Mouse (Mus musculus): ENCODE results near the gene Siglecg. TPM values are rescaled to one million over a fixed set of nuclear protein-coding genes. Genes with fewer than 3 reads are reported as not detected.

Gene Siglecg
- polyA plus RNA-seq, 1 experiment = not detected

GRCm38 (mm10) chr7:43453599-43454355 lies 45.8 kb downstream of the Siglecg start:
- Histone ChIP-seq H3K4me3 (ENCODE audit: insufficient read depth, low read length) (no peak overlapping the region), H3K27ac (ENCODE audit: insufficient read depth, low read depth, low read length) (no peak overlapping the region), H3K4me1 (ENCODE audit: control insufficient read depth, insufficient read depth, low read length) (no peaks in the 10 kb centered on the region)
- TF ChIP-seq POLR2A (IDR thresholded peaks at IDR 0.05; ENCODE audit: borderline replicate concordance, low read depth, low read length) (no peak), CTCF (IDR thresholded peaks at IDR 0.05; ENCODE audit: low read depth, low read length) (no peak)

DNA sequence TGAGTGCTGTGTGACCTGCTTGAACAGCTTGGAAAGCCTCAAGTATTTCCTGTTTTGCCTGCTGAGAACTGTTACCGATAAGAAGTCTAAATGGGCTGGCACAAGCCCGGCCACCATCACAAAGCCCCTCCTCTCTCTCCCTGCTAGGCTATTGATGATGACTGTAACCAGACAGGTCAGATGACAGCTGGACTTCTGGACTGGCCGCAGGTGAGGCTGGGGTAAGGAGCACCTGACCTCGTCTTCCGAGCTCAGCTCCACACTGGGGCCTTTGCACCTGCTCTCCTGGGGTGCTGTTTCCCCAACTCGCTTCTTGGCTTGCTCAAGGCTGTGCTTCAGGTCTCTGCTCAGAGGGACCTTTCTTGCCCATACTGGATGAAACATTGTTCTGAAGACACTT lies 46.4 kb downstream of the Siglecg start:
- Histone ChIP-seq H3K4me1 (ENCODE audit: control insufficient read depth, insufficient read depth, low read length) (no peaks in the 10 kb centered on the region), H3K4me3 (ENCODE audit: insufficient read depth, low read length) (no peak overlapping the region), H3K27ac (ENCODE audit: insufficient read depth, low read depth, low read length) (no peak overlapping the region)
- TF ChIP-seq CTCF (IDR thresholded peaks at IDR 0.05; ENCODE audit: low read depth, low read length) (no peak), POLR2A (IDR thresholded peaks at IDR 0.05; ENCODE audit: borderline replicate concordance, low read depth, low read length) (no peak)

- Histone ChIP-seq H3K4me1 (ENCODE audit: control insufficient read depth, insufficient read depth, low read length) (no peaks in the 10 kb centered on the region), H3K4me3 (ENCODE audit: insufficient read depth, low read length) (no peak within 1 kb of the TSS), H3K27ac (ENCODE audit: insufficient read depth, low read depth, low read length) (no peak within 1 kb of the TSS)
- TF ChIP-seq CTCF (IDR thresholded peaks at IDR 0.05; ENCODE audit: low read depth, low read length) (no peak), POLR2A (IDR thresholded peaks at IDR 0.05; ENCODE audit: borderline replicate concordance, low read depth, low read length) (no peak)
Measured at GRCm38 (mm10) chr7:43462851-43463250, 54.8 kb downstream of the Siglecg start, which contains the start of gene Vsig10l. Gene Vsig10l (plus strand): TSS chr7:43463151.

DNA sequence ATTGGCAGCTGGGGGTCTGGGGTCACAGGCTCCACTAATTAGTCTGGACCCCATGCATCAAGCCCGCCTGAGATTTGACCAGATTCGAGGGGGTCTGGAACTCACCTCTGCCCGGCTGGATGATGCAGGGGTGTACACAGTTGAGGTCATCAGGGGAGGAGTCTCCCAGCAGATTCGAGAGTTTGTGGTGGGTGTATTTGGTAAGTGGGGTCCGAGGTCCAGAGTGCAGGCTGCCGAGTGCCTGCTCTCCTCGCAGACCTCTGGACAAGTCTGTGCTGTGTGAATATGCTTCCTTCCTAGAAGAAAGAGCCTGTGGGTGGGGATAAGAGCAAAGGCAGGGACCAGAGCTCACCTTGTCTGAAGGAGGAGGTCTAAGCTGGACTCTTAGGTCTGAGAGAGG lies 56.0 kb downstream of the Siglecg start:
- H3K4me3 ChIP-seq (ENCODE audit: insufficient read depth, low read length) = no peak overlapping the region
- H3K27ac ChIP-seq (ENCODE audit: insufficient read depth, low read depth, low read length) = no peak overlapping the region
- TF ChIP-seq CTCF (IDR thresholded peaks at IDR 0.05; ENCODE audit: low read depth, low read length) (no peak), POLR2A (IDR thresholded peaks at IDR 0.05; ENCODE audit: borderline replicate concordance, low read depth, low read length) (no peak)
- no peaks in the 10 kb centered on the region for H3K4me1 ChIP-seq (ENCODE audit: control insufficient read depth, insufficient read depth, low read length)

GRCm38 (mm10) chr7:43464864-43465343 lies 56.9 kb downstream of the Siglecg start:
- Histone ChIP-seq H3K4me1 (ENCODE audit: control insufficient read depth, insufficient read depth, low read length) (no peaks in the 10 kb centered on the region), H3K4me3 (ENCODE audit: insufficient read depth, low read length) (peak overlapping the region; percentile 71), H3K27ac (ENCODE audit: insufficient read depth, low read depth, low read length) (no peak overlapping the region)
- no peak; the same call in none of the 2 replicates for TF ChIP-seq CTCF (IDR thresholded peaks at IDR 0.05; ENCODE audit: low read depth, low read length)

DNA sequence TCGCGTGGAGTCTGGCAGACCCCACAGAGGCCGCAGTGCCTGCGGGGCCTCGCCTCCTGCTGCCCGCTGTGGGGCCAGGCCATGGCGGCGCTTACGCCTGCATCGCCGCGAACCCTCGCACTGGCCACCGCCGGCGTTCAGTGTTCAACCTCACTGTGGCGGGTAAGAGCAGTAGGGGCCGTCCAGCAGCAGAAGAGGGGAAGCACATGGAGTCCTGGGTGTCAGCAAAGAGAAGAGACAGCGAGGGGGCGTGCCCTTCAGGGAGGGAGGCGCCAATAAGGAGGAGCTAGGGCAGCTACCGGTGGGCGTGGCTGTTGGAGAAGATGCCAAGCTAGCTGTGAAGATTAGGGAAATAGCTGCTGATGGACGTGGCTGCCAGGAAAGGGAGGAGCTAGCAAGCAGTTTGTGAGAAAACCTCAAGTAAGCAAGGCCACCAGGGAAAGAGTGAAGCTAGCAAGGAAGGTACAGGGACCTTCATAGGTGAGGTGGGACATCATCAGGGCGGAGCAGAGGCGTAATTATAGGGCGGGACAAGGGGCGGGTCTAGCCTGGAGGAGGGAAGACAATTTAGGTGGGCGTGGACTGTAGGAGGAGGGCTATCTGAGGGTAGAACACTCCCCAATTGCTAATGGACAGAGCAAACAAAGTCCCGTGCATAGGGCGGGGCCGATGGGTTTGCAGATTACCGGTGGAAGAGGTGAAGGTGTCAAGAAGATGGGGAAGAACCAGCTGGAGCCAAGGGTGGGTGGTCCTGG lies 57.5 kb downstream of the Siglecg start:
- Histone ChIP-seq H3K4me1 (ENCODE audit: control insufficient read depth, insufficient read depth, low read length) (no peaks in the 10 kb centered on the region), H3K27ac (ENCODE audit: insufficient read depth, low read depth, low read length) (peak overlapping the region; percentile 11; the same call in 1 of the 2 replicates), H3K4me3 (ENCODE audit: insufficient read depth, low read length) (peak overlapping the region; percentile 71)
- TF ChIP-seq CTCF (IDR thresholded peaks at IDR 0.05; ENCODE audit: low read depth, low read length) (no peak; the same call in 1 of the 2 replicates), POLR2A (IDR thresholded peaks at IDR 0.05; ENCODE audit: borderline replicate concordance, low read depth, low read length) (no peak)

DNA sequence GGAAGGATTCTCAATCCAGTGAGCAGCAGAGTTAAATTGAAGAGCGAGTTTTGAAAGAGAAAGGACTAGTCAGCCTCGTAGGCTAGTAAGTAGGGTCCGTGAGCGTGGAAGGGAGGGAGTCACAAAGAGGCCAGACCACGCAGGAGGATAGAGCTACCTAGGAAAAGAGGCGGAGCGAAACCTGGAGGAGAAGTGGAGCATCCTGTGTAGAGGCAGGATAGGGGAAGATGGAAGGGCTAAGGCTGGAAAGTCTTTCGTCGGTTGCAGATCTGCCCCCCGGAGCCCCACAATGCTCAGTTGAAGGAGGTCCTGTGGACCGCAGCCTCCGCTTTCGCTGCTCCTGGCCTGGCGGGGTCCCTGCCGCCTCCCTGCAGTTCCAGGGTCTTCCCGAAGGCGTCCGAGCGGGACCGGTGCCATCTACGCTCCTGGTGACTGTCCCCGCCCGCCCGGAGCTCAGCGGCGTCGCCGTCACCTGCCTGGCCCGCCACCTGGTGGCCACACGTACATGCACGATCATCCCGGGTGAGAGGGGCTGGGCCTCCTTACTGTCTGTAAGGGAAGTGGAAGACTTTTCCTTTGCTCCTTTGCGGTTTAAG lies 58.2 kb downstream of the Siglecg start:
- Histone ChIP-seq H3K27ac (ENCODE audit: insufficient read depth, low read depth, low read length) (no peak overlapping the region), H3K4me1 (ENCODE audit: control insufficient read depth, insufficient read depth, low read length) (no peaks in the 10 kb centered on the region), H3K4me3 (ENCODE audit: insufficient read depth, low read length) (peak overlapping the region; percentile 71)
- TF ChIP-seq CTCF (IDR thresholded peaks at IDR 0.05; ENCODE audit: low read depth, low read length) (peak; percentile 69), POLR2A (IDR thresholded peaks at IDR 0.05; ENCODE audit: borderline replicate concordance, low read depth, low read length) (no peak)

Other genes starting within 250 kb of the Siglecg start
- 29.9 and 33.0 TPM in 2 replicates for gene Zfp715, start 94.9 kb upstream of the Siglecg start, polyA plus RNA-seq (2012; ENCODE audit: insufficient read depth, insufficient read length, missing spikeins)
- gene Siglecf, start 56.9 kb upstream of the Siglecg start, polyA plus RNA-seq (2012; ENCODE audit: insufficient read depth, insufficient read length, missing spikeins) = 0.59 TPM in 1 of 2 replicates, not detected in the other
- not detected in 2 replicates for gene Lim2, start 19.5 kb downstream of the Siglecg start, polyA plus RNA-seq (2012; ENCODE audit: insufficient read depth, insufficient read length, missing spikeins)
- not detected in 2 replicates for gene Nkg7, start 28.9 kb downstream of the Siglecg start, polyA plus RNA-seq (2012; ENCODE audit: insufficient read depth, insufficient read length, missing spikeins)
- not detected in 2 replicates for gene Cldnd2, start 32.6 kb downstream of the Siglecg start, polyA plus RNA-seq (2012; ENCODE audit: insufficient read depth, insufficient read length, missing spikeins)
- gene Etfb, start 35.9 kb downstream of the Siglecg start, polyA plus RNA-seq (2012; ENCODE audit: insufficient read depth, insufficient read length, missing spikeins) = 79.5 and 87.0 TPM in 2 replicates
- gene Gm45233, start 35.9 kb downstream of the Siglecg start, polyA plus RNA-seq (2012; ENCODE audit: insufficient read depth, insufficient read length, missing spikeins) = not detected in 2 replicates
- 4.5 and 4.9 TPM in 2 replicates for gene Vsig10l, start 54.9 kb downstream of the Siglecg start, polyA plus RNA-seq (2012; ENCODE audit: insufficient read depth, insufficient read length, missing spikeins)
- gene Iglon5, start 81.9 kb downstream of the Siglecg start, polyA plus RNA-seq (2012; ENCODE audit: insufficient read depth, insufficient read length, missing spikeins) = not detected in 2 replicates
- gene 4931406B18Rik, start 97.7 kb downstream of the Siglecg start, polyA plus RNA-seq (2012; ENCODE audit: insufficient read depth, insufficient read length, missing spikeins) = not detected in 2 replicates
- gene Cd33, start 136.2 kb downstream of the Siglecg start, polyA plus RNA-seq (2012; ENCODE audit: insufficient read depth, insufficient read length, missing spikeins) = 54.9 and 67.4 TPM in 2 replicates
- gene Zfp658, start 154.1 kb downstream of the Siglecg start, polyA plus RNA-seq (2012; ENCODE audit: insufficient read depth, insufficient read length, missing spikeins) = 6.6 and 7.5 TPM in 2 replicates
- gene Zfp719, start 171.4 kb downstream of the Siglecg start, polyA plus RNA-seq (2012; ENCODE audit: insufficient read depth, insufficient read length, missing spikeins) = 4.7 and 5.5 TPM in 2 replicates
- gene Zfp819, start 199.0 kb downstream of the Siglecg start, polyA plus RNA-seq (2012; ENCODE audit: insufficient read depth, insufficient read length, missing spikeins) = not detected in 2 replicates
- not detected in 2 replicates for gene Ceacam18, start 226.5 kb downstream of the Siglecg start, polyA plus RNA-seq (2012; ENCODE audit: insufficient read depth, insufficient read length, missing spikeins)